Mouse (Mus musculus) olfactory bulb, adult 2 months (tissue): ENCODE results near the gene Capn2.

Source experiments
- CTCF ChIP-seq: fragments of 200-500 bp; IDR thresholded peaks from 2 replicates; pipeline ENCODE4 v1.5.1; 2012; ENCODE audit warnings: low read depth, mild to moderate bottlenecking, low read length, moderate library complexity; ENCODE audit not compliant: insufficient read depth
- POLR2A ChIP-seq: fragments of 200-500 bp; IDR thresholded peaks from 2 replicates; pipeline ENCODE4 v1.6.1; 2012; ENCODE audit warnings: mild to moderate bottlenecking, low read depth, low read length, moderate library complexity; ENCODE audit not compliant: insufficient read depth

DNA sequence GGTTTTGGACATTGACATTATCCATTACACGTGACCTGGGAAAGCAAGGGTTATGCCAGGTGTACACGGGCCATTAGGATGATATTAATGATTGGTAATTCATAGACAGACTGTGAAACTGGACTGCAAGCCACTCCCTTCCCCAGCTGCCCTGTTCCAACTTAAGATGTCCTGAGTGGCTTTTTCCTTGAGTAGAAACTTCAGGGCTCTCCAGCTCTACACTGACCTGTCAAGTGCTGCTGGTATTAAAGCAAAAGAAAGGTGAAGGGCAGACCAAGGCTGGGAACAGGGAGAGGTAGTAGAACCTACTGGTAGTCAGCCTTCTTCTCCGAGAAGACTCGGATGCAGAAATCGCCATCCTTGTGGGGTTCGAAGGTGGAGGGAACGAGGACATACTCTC lies 36.3 kb downstream of the Capn2 start:
- no peak for TF ChIP-seq CTCF
- no peak for TF ChIP-seq POLR2A
